Mouse (Mus musculus): ENCODE measurements at regions not wholly inside any gene's neighbourhood (a gene's known extent, or its start where the extent isn't known, plus 50 kb on each side); places are given as distances from the start of the nearest gene placed in this dataset.

DNA sequence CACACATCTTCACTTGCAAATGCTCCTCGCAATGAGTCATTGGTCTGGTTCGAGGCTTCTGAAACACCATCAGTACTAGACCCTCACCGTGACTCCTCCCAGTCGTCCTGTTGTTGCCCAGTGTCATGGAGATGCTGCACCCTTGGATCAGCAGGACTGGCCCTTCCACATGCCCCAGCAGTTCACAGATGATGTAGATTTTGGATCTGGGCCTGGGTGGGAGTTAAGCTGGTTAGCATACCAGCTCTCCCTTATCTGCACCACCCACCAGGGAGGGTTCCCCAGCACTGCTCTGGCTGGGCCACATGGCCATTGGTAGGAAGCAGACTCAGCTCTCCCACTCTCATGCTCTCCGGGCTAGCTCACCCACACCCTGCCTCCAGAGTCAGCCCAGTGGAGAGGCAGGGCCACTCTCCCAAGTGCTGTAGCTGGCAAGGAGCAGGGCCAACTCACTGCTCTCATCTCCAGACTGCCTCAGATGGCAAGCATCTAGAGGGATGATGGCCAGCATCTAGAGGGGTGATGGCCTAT is 60.8 kb upstream of the Thy1 start:
- DNase-seq: no peak

DNA sequence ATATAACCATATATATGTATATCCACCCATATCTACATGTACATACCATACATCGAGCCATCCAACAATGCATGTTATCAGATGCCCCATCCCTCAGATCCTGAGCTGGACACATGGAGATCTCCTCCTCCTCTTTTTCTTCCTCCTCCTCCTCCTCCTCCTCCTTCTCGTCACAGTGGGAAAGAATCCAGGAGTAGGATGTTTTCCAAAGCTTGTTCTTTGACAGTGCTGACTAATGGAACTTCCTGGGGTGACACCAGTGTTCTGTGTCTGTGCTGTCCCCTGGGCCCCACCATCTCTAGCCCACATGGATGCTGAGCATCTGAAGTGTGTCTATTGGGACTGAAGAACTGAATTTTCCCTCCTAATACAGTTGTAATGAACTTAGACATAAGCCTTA is 60.0 kb upstream of the Thy1 start:
- no peak for DNase-seq

DNA sequence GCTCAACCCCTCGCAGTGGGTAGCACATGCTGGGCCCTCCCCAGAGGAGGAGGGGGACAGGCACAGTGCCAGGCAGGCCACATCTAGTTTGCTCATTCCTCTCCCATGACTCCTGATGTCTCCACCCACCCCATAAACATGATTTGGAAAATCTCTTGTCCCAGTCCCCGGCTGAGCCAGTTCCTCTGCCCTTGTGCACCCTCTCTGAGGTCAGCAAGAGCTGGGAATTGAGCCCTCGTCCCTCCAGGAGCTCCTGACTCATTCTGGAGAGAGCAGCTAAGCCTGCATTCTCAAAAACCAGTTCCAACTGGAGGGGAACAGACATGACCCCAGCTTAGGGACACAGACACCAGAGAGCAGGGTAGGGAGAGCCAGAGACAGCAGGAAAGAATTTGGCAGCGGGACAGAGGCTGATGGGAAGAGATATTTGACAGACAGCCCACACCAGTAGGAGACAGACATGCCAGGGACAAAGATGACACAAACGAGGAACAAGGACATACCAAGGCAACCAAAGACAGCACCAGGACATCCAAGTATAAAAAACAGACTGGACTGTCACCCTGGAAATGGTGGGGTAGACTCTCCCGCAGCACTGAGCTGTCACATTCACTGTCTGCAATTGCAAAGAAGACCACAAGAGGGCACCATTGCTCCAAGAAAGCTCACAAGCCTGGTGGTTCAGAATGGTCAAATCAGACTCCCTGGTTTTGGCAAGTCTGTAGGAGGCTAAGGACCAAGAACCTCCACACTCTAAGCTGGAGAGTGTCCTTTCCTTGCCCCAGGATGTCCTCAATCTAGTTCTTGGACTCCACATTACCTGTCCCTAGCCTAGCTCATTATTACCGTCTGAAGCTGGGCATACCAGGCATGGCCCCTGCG is 58.8 kb upstream of the Thy1 start:
- DNase-seq: peak; percentile 84

DNA sequence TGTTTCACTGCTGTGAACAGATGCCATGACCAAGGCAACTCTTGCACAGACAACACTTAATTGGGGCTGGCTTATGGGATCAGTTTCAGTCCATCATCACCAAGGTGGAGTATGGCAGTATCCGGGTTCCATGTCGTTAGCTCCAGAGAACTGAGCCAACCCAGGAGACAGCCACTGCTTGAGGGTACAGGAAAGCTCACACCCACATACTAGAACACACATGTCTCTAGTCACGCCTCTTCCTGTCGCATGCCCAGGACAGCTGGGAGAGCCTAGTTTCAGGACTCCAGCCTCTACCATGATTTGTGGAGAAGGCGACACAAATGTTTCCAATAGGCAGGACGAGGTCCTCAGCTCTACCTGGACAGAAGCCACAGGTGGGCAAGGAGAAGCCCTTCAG is 55.2 kb upstream of the Thy1 start:
- DNase-seq: no peak

DNA sequence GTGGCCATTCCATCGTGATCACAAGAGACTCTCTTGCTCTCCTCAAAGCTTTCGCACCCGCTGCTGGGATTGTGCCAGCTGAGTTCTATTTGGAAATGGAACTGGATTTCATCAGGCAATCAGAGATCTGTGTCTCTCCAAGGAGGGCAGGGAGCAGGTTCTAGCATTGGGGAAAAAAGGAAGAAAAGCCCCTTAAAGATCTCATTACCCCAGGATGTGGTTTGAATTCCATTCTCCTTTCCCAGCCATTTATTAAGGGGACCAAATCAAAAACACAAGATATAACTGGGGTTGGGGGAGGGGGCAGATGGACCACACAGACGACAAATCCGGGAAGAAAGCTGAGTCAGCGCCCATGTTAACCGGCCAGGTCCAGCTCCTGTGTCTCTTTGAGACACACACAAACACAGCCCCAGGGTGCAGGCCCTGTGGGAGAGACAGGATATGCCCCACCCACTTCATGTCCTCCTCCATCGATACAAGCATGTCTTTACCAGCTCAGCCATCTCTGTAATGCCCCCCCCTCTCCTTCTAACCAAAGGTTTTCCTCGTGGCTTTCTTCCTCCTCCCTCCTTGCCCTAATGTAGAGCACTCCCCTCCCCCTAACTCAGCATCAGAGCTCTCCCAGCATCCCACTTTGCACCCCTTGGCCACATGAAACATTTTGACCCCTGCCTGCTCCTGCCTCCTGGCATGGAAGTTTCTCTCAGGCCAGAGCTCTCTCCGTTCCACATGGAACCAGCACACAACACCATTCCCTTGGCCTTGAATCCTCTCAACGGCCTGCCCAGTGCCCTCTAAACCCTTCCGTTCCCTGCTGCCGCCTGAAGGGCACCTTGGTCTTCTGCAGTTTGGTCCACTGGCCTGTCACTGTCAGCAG is 54.0 kb upstream of the Thy1 start:
- peak; percentile 47 for DNase-seq

DNA sequence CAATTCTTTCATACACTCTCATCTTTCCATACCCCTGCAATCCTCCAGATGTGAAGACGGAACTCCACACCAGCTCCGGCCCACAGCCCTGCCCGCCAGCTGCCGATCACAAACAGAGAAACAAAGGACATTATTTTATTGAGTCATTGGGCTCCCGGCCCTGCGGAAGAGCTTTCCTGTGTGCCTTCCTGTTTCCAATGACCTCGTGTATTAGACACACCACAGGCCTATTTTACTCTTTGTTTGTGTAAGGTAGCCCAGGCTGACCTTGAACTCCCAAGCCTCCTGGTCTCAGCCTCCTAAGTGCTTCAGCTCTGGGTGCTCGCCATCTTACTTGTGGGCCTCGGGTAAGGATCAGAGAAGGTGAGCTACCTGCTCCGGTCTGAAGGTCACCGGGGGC is 53.1 kb upstream of the Thy1 start:
- no peak for DNase-seq

DNA sequence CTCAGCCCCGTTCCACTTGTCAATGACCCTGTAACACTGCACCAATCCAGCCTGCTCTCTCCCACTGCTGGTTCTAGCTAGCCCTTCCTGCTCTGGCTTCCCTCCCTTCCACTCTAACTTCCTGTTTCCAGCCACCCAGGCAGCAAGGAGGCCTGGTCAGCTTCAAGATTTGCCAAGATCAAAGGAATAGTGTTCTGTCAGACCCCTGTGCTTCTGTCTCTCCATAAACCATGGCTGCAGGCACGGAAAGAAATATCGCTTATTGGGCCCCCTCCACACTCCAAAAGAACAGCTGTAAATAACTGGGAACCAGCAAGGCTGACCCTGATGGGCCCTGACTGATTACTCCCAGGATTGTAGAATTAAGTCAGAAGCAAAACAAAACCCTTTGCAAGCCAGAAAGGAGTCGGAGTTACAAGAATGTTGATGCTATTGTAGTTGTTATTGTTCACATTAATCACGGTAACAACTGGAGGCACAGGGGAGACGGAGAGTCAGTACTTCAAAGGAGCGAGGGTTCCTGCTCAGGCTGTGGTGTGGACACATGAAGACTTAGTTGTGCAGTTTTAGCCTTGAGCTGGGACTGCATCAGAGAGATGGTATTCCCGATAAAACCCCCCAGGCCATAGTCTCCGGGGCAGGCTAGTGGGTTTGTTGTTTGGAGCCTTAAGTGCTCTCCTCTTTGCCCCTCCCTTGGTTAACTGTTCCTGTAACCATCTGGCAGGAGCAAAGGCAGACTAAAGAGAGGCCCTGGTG is 49.8 kb upstream of the Thy1 start:
- no peak for DNase-seq
